Mouse (Mus musculus): Measurements from ENCODE around the gene Olfr1502. TPM values are rescaled to one million over a fixed set of nuclear protein-coding genes. Genes with fewer than 3 reads are reported as not detected.

The Olfr1502 gene
- polyA plus RNA-seq, 1 experiment from 2014 or later = not detected

Other genes with a start within 250 kb of the Olfr1502 start
- not detected in 2 replicates for gene Olfr1487, start 244.4 kb upstream of the Olfr1502 start, polyA plus RNA-seq (2014; fragmentation: Nextera tagmentation; extraction: Ambion mirVana)
- not detected in 2 replicates for gene Olfr1489, start 230.2 kb upstream of the Olfr1502 start, polyA plus RNA-seq (2014; fragmentation: Nextera tagmentation; extraction: Ambion mirVana)
- not detected in 2 replicates for gene Olfr1490, start 210.7 kb upstream of the Olfr1502 start, polyA plus RNA-seq (2014; fragmentation: Nextera tagmentation; extraction: Ambion mirVana)
- gene Olfr1491, start 164.5 kb upstream of the Olfr1502 start, polyA plus RNA-seq (2014; fragmentation: Nextera tagmentation; extraction: Ambion mirVana) = not detected in 2 replicates
- not detected in 2 replicates for gene Olfr1493-ps1, start 138.5 kb upstream of the Olfr1502 start, polyA plus RNA-seq (2014; fragmentation: Nextera tagmentation; extraction: Ambion mirVana)
- not detected in 2 replicates for gene Olfr1494, start 122.1 kb upstream of the Olfr1502 start, polyA plus RNA-seq (2014; fragmentation: Nextera tagmentation; extraction: Ambion mirVana)
- gene Olfr1495, start 97.2 kb upstream of the Olfr1502 start, polyA plus RNA-seq (2014; fragmentation: Nextera tagmentation; extraction: Ambion mirVana) = not detected in 2 replicates
- not detected in 2 replicates for gene Olfr1496, start 83.9 kb upstream of the Olfr1502 start, polyA plus RNA-seq (2014; fragmentation: Nextera tagmentation; extraction: Ambion mirVana)
- not detected in 2 replicates for gene Olfr1497, start 63.6 kb upstream of the Olfr1502 start, polyA plus RNA-seq (2014; fragmentation: Nextera tagmentation; extraction: Ambion mirVana)
- gene Olfr1499, start 42.3 kb upstream of the Olfr1502 start, polyA plus RNA-seq (2014; fragmentation: Nextera tagmentation; extraction: Ambion mirVana) = not detected in 2 replicates
- not detected in 2 replicates for gene Olfr1500, start 31.3 kb upstream of the Olfr1502 start, polyA plus RNA-seq (2014; fragmentation: Nextera tagmentation; extraction: Ambion mirVana)
- not detected in 2 replicates for gene Olfr1501, start 11.1 kb upstream of the Olfr1502 start, polyA plus RNA-seq (2014; fragmentation: Nextera tagmentation; extraction: Ambion mirVana)
- not detected in 2 replicates for gene Olfr1504, start 36.1 kb downstream of the Olfr1502 start, polyA plus RNA-seq (2014; fragmentation: Nextera tagmentation; extraction: Ambion mirVana)
- gene Olfr1505, start 51.7 kb downstream of the Olfr1502 start, polyA plus RNA-seq (2014; fragmentation: Nextera tagmentation; extraction: Ambion mirVana) = not detected in 2 replicates

All from intestine, embryonic 14.5 days (tissue).